Mouse (Mus musculus): ENCODE results near the gene Nap1l4.

Gene Nap1l4

GRCm38 (mm10) chr7:143473347-143474101, 75.4 kb downstream of the Nap1l4 start, which contains the start of gene Slc22a18:
Gene Slc22a18 (plus strand): TSS chr7:143473736.
- TF ChIP-seq GATA4 (IDR thresholded peaks at IDR 0.05; ENCODE audit: insufficient replicate concordance, low read length): no peak

GRCm38 (mm10) chr7:143469946-143470345, 79.0 kb downstream of the Nap1l4 start:
- no peak for TF ChIP-seq GATA4 (IDR thresholded peaks at IDR 0.05; ENCODE audit: insufficient replicate concordance, low read length)

DNA sequence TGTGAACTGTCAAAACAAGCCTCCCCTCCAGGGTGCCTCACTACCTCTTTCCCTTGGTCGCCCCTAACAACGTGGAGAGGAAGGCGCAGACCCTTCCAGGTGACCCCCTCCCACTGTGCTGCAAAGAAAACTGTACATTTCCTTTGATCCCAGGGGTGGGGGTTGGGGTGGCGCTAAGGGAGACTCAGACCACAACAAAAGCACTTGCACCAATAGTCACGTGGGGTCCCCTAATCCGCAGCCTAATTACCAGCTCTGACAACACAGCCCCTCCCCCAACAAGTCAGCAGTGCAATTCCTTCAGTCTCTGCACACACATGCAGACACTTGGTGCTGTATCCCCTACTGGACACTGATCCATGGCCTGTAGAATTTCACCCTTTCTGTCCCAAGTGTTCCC, 81.2 kb downstream of the Nap1l4 start:
- TF ChIP-seq GATA4 (IDR thresholded peaks at IDR 0.05; ENCODE audit: insufficient replicate concordance, low read length): no peak

DNA sequence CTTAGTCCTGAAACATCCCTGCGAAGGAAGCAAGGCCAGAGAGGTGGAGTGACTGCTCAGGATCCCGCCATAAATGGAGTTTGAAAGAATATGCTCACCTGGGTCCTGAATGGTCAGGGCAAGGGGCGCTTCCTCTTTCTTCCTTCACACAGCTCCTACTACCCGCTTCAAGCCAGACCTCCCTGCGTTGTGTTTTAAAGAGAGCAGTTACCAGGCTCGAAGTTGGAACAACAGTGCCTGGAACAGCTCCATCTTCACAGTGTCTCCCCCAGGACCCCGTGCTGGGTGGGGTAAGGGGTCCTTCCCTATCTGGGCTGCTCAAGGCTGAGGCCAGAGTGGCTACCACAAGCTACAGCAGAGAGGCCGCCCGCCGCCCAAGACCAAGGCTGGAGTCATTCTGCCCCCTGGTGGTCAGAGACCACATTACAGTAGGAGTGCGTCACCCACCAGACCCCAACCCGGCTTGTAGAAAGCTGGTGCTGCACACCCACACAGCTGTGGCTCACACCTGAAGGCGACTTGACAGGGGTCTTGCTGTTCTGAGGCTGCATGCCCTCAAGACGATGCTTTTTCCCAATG, 82.7 kb downstream of the Nap1l4 start:
- TF ChIP-seq GATA4 (IDR thresholded peaks at IDR 0.05; ENCODE audit: insufficient replicate concordance, low read length): no peak

GRCm38 (mm10) chr7:143464811-143465560, 83.9 kb downstream of the Nap1l4 start:
- no peak for TF ChIP-seq GATA4 (IDR thresholded peaks at IDR 0.05; ENCODE audit: insufficient replicate concordance, low read length)

GRCm38 (mm10) chr7:143463865-143464415, 85.0 kb downstream of the Nap1l4 start:
- TF ChIP-seq GATA4 (IDR thresholded peaks at IDR 0.05; ENCODE audit: insufficient replicate concordance, low read length): no peak
